Mouse (Mus musculus): ENCODE measurements around the gene Clec4g. TPM values are rescaled to one million over a fixed set of nuclear protein-coding genes. Genes with fewer than 3 reads are reported as not detected.

Gene Clec4g
- polyA plus RNA-seq, 1 experiment from 2014 or later: not detected

DNA sequence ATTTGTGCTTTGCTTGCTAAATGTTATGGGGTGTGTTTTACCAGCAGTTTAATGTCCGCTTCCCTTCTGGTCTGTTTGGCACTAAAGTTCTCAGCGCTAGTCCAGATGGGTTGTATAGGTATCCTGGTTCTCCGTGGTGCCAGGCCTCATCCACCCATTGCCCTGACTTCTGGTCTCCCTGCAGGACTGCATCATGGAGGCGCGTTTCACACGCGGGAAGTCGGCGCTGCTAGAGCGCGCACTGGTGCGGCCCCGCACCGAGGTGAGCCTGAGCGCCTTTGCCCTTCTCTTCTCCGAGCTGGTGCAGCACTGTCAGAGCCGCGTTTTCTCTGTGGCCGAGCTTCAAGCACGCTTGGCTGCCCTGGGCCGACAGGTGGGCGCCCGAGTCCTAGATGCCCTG is 41.6 kb downstream of the Clec4g start:
- Histone ChIP-seq H3K27me3 (no peaks in the 10 kb centered on the region), H3K9ac (no peak overlapping the region), H3K27ac (no peak overlapping the region), H3K4me2 (replicated peaks) (no peak overlapping the region), H3K4me3 (no peak overlapping the region), H3K4me1 (peaks cover 3% of the 10 kb centered on the region; the same call in 1 of the 2 replicates), H3K9me3 (no peaks in the 10 kb centered on the region), H3K36me3 (peaks cover 26% of the 10 kb centered on the region)
- ATAC-seq (ENCODE audit: insufficient number of reproducible peaks, insufficient read depth, low FRiP score, low TSS enrichment): no peak
- WGBS: 94% methylated on average over 23 of the region's 23 CpGs

GRCm38 (mm10) chr8:3676993-3677579 is 43.4 kb downstream of the Clec4g start:
- Histone ChIP-seq H3K36me3 (peaks cover 26% of the 10 kb centered on the region), H3K9ac (peak overlapping the region; percentile 96), H3K9me3 (no peaks in the 10 kb centered on the region), H3K4me1 (peaks cover 3% of the 10 kb centered on the region; the same call in 1 of the 2 replicates), H3K27me3 (no peaks in the 10 kb centered on the region), H3K4me3 (peak overlapping the region; percentile 82), H3K27ac (peak overlapping the region; percentile 86), H3K4me2 (replicated peaks) (peak overlapping the region; percentile 77)
- no peak for ATAC-seq (ENCODE audit: insufficient number of reproducible peaks, insufficient read depth, low FRiP score, low TSS enrichment)
- WGBS: 5% methylated on average over 15 of the region's 15 CpGs

GRCm38 (mm10) chr8:3676131-3676992 is 44.1 kb downstream of the Clec4g start, which contains the start of gene Trappc5:
TSS of gene Trappc5 (plus strand) at chr8:3676299.
- H3K27ac ChIP-seq: peak within 1 kb of the TSS; percentile 86
- peaks cover 26% of the 10 kb centered on the region for H3K36me3 ChIP-seq
- peak within 1 kb of the TSS; percentile 96 for H3K9ac ChIP-seq
- no peaks in the 10 kb centered on the region for H3K27me3 ChIP-seq
- ATAC-seq (ENCODE audit: insufficient number of reproducible peaks, insufficient read depth, low FRiP score, low TSS enrichment): peak; percentile 71
- H3K4me2 ChIP-seq (replicated peaks): peak within 1 kb of the TSS; percentile 77
- H3K9me3 ChIP-seq: no peaks in the 10 kb centered on the region
- peak within 1 kb of the TSS; percentile 82 for H3K4me3 ChIP-seq
- 1% methylated on average over 61 of the region's 61 CpGs for WGBS
- peaks cover 3% of the 10 kb centered on the region; the same call in 1 of the 2 replicates for H3K4me1 ChIP-seq

- Histone ChIP-seq H3K4me3 (no peak overlapping the region), H3K4me1 (peaks cover 3% of the 10 kb centered on the region; the same call in 1 of the 2 replicates), H3K27ac (no peak overlapping the region), H3K9ac (no peak overlapping the region), H3K27me3 (no peaks in the 10 kb centered on the region), H3K9me3 (no peaks in the 10 kb centered on the region), H3K4me2 (replicated peaks) (no peak overlapping the region), H3K36me3 (peaks cover 9% of the 10 kb centered on the region)
- ATAC-seq (ENCODE audit: insufficient number of reproducible peaks, insufficient read depth, low FRiP score, low TSS enrichment): no peak
- 52% methylated on average over 3 of the region's 3 CpGs for WGBS
Observed at GRCm38 (mm10) chr8:3674671-3675070, 45.8 kb downstream of the Clec4g start.

- ATAC-seq (ENCODE audit: insufficient number of reproducible peaks, insufficient read depth, low FRiP score, low TSS enrichment): peak; percentile 85
- H3K27me3 ChIP-seq: no peaks in the 10 kb centered on the region
- H3K27ac ChIP-seq: peak within 1 kb of the TSS; percentile 67
- no peaks in the 10 kb centered on the region for H3K36me3 ChIP-seq
- H3K4me1 ChIP-seq: no peaks in the 10 kb centered on the region
- H3K9ac ChIP-seq: peak within 1 kb of the TSS; percentile 51
- H3K4me2 ChIP-seq (replicated peaks): peak within 1 kb of the TSS; percentile 53
- H3K4me3 ChIP-seq: peak within 1 kb of the TSS; percentile 49
- WGBS: under 1% methylated on average over 23 of the region's 23 CpGs
- H3K9me3 ChIP-seq: no peaks in the 10 kb centered on the region
Observed at GRCm38 (mm10) chr8:3671980-3672491, 48.4 kb downstream of the Clec4g start, which contains the start of gene Fcor. TSS of gene Fcor (minus strand) at chr8:3672362.

GRCm38 (mm10) chr8:3670388-3670787 is 50.1 kb downstream of the Clec4g start:
- no peak for ATAC-seq (ENCODE audit: insufficient number of reproducible peaks, insufficient read depth, low FRiP score, low TSS enrichment)
- H3K4me3 ChIP-seq: no peak overlapping the region

DNA sequence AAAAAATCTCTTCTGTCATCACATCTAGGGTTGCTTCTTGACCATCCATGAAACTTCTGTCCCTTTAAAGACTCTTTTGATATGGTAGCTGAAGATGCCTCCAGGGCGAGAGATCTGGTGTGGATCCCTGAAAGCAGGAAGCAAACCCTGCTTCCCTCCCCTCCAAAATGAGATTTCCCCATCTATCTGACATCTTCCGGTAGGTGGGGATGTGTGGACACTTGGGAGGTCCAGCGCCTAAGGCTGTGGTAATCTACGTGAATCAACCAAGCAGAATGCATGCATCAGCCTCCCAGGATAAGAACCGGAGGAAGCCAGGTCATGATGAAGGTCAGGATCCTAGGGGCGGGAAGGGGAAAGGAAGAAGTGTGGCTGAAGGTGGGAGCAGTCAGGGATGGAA is 54.9 kb downstream of the Clec4g start, which contains the start of gene Mcemp1:
TSS of gene Mcemp1 (plus strand) at position 248 of the 400 bp plus-strand sequence.
- H3K4me1 ChIP-seq: no peaks in the 10 kb centered on the region
- WGBS: 63% methylated on average over 6 of the region's 6 CpGs
- no peak within 1 kb of the TSS for H3K4me2 ChIP-seq (replicated peaks)
- ATAC-seq (ENCODE audit: insufficient number of reproducible peaks, insufficient read depth, low FRiP score, low TSS enrichment): no peak
- no peak within 1 kb of the TSS for H3K9ac ChIP-seq
- no peaks in the 10 kb centered on the region for H3K9me3 ChIP-seq
- H3K4me3 ChIP-seq: no peak within 1 kb of the TSS
- H3K36me3 ChIP-seq: no peaks in the 10 kb centered on the region
- H3K27me3 ChIP-seq: no peaks in the 10 kb centered on the region
- H3K27ac ChIP-seq: no peak within 1 kb of the TSS

More at GRCm38 (mm10) chr8:3670388-3670787, 50.1 kb downstream of the Clec4g start:
- Histone ChIP-seq H3K4me2 (replicated peaks) (no peak overlapping the region), H3K9ac (no peak overlapping the region), H3K9me3 (no peaks in the 10 kb centered on the region), H3K27me3 (no peaks in the 10 kb centered on the region), H3K27ac (no peak overlapping the region), H3K36me3 (no peaks in the 10 kb centered on the region), H3K4me1 (no peaks in the 10 kb centered on the region)
- 75% methylated on average over 2 of the region's 2 CpGs for WGBS

DNA sequence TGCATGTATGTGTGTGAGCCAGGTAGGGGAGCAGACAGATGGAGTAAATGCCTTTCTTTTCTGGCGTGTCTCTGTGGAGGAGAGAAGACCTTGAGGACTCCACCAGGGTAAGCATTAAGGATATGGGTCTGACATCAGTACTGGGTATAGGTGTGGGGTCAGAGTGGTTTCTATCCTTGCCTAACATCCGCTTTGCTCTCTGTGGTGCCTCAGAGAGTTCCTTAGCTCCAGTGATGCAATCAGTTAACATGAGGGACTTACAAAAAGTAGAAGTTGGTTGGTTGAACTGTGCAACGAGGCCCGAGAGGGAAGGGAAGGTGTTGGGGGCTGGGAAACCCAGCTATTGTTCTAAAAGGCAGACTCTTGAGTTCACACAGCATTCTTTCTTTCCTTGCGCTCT is 56.0 kb downstream of the Clec4g start:
- 59% methylated on average over 5 of the region's 5 CpGs for WGBS
- Histone ChIP-seq H3K27ac (no peak overlapping the region), H3K9ac (no peak overlapping the region), H3K4me2 (replicated peaks) (no peak overlapping the region), H3K36me3 (no peaks in the 10 kb centered on the region), H3K27me3 (no peaks in the 10 kb centered on the region), H3K9me3 (no peaks in the 10 kb centered on the region), H3K4me3 (no peak overlapping the region), H3K4me1 (no peaks in the 10 kb centered on the region)
- ATAC-seq (ENCODE audit: insufficient number of reproducible peaks, insufficient read depth, low FRiP score, low TSS enrichment): no peak

DNA sequence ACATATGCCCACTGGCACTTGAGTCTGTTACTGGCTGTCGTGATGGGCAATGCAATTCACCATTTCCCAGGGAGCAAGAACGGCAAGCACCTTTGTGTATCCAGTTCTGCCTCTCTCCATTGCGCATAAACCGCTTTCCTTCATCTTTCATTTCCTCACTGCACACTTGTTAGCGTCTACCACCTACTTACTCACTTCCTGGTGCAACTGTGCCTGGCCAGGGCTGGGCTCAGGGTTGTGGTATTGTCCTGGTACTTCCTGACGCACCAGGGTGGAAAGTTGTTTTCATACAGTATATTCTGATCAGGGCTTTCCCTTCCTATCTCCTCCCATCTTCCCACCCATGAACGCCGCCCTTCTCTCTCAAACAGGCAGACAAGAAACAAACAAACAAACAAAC is 59.6 kb downstream of the Clec4g start:
- Histone ChIP-seq H3K4me1 (peaks cover 8% of the 10 kb centered on the region), H3K36me3 (no peaks in the 10 kb centered on the region), H3K27me3 (no peaks in the 10 kb centered on the region), H3K9me3 (no peaks in the 10 kb centered on the region), H3K4me2 (replicated peaks) (no peak overlapping the region), H3K4me3 (no peak overlapping the region), H3K9ac (no peak overlapping the region), H3K27ac (no peak overlapping the region)
- ATAC-seq (ENCODE audit: insufficient number of reproducible peaks, insufficient read depth, low FRiP score, low TSS enrichment): no peak
- WGBS: 79% methylated on average over 8 of the region's 8 CpGs

All from embryonic facial prominence, embryonic 12.5 days (tissue).